Mouse (Mus musculus): ENCODE measurements around the gene Dst. TPM values are rescaled to one million over a fixed set of nuclear protein-coding genes. Genes with fewer than 3 reads are reported as not detected.

Gene Dst
- polyA plus RNA-seq, 1 experiment from 2014 or later, result 63.1 TPM

DNA sequence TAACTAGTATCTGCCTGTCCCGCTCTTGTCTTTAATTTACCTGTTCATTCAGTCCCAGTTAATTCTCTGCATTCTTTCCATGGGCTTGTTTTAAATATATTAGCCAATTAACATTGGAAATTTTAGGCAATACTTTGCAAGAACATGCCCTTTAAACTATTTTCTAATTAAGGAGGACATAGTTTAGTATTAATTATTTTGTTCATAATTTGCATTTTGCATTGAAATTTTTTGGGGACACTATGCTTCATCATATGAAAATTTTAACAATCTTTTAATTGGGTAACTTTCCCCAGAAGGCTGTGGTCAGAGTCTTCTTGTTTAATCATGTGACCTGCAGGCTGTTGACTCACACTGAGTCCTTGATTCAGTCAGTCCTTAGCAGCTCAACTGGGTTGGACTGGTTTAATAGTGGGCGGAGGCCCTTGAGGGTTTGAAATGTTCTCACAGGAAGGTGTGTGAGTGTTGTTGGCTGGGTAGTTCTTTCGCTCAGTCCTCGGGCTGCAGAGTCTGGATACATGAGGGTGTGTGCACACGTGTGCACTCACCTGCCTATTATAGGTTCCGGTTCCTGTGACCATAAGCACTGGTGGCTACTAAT lies 231.9 kb downstream of the Dst start:
- Histone ChIP-seq H3K4me2 (replicated peaks) (no peak overlapping the region), H3K9me3 (ENCODE audit: control insufficient read depth, low read length) (no peaks in the 10 kb centered on the region), H3K27me3 (ENCODE audit: control insufficient read depth, insufficient read depth, low read length) (no peaks in the 10 kb centered on the region), H3K36me3 (replicated peaks; ENCODE audit: control insufficient read depth, insufficient read depth) (peaks cover 3% of the 10 kb centered on the region), H3K27ac (no peak overlapping the region), H3K4me3 (replicated peaks; ENCODE audit: low read length) (no peak overlapping the region), H3K4me1 (replicated peaks; ENCODE audit: control insufficient read depth, insufficient read depth, low read length) (peaks cover 4% of the 10 kb centered on the region; the same call in 1 of the 2 replicates), H3K9ac (no peak overlapping the region)
- DNase-seq (ENCODE audit: low spot score) (no peak), ATAC-seq (ENCODE audit: low FRiP score) (no peak)
- WGBS, result 87% methylated on average over 6 of the region's 6 CpGs

DNA sequence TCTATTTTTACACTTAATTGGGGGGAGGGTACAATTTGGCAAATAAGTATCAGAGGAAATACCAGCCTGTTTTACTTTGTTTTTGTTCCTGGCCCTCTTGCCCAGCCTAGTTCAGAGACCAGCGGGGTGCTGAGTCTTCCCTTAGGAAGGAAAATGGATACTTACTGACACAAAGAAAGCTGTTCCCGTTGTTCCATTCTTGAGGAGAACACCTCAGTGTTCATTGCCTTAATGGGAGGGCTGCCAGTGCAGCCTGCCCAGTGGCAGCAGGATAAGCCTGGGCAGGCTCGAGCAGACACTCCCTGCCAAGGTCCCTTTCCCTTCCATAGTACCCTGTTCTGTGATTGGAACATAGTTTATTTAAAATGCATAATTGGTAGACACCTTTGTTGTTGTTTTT lies 232.7 kb downstream of the Dst start:
- WGBS, result 50% methylated on average over 3 of the region's 3 CpGs
- H3K4me3 ChIP-seq (replicated peaks; ENCODE audit: low read length), result no peak overlapping the region
- no peak for ATAC-seq (ENCODE audit: low FRiP score)
- peaks cover 2% of the 10 kb centered on the region for H3K36me3 ChIP-seq (replicated peaks; ENCODE audit: control insufficient read depth, insufficient read depth)
- H3K4me2 ChIP-seq (replicated peaks), result no peak overlapping the region
- DNase-seq (ENCODE audit: low spot score), result no peak
- H3K9ac ChIP-seq, result no peak overlapping the region
- peaks cover 4% of the 10 kb centered on the region; the same call in 1 of the 2 replicates for H3K4me1 ChIP-seq (replicated peaks; ENCODE audit: control insufficient read depth, insufficient read depth, low read length)
- no peak overlapping the region for H3K27ac ChIP-seq
- H3K9me3 ChIP-seq (ENCODE audit: control insufficient read depth, low read length), result no peaks in the 10 kb centered on the region
- H3K27me3 ChIP-seq (ENCODE audit: control insufficient read depth, insufficient read depth, low read length), result no peaks in the 10 kb centered on the region

DNA sequence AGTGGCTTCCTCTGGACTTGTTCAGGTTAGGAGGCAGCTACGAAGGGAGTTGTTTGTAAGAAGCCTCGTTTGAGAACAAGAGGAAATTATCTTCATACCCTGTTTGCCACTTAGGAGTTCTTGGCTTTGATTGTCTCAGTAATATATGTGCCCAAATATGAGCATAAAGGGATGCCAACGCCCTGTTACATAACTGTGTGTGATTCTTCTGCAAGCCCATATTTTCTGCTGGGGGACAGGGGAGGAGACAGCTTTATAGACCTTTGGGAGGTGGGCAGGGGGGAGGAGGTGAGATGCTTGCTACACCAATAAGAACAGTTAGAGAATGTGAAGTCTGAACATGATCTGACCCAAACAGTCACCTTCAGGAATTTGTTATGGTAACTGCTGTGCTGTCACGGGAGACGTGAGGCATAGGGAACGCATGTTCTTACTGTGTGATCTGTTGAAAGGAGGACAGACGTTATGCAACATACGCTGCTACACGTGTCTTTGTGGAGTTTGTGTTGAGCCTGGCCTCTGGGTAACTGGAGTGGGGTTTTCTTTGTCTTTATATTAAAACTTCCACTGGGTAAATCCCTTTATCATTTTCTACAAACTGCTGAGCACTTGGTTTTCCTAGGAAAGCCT lies 235.0 kb downstream of the Dst start:
- H3K36me3 ChIP-seq (replicated peaks; ENCODE audit: control insufficient read depth, insufficient read depth), result no peaks in the 10 kb centered on the region
- no peak overlapping the region for H3K4me3 ChIP-seq (replicated peaks; ENCODE audit: low read length)
- H3K27me3 ChIP-seq (ENCODE audit: control insufficient read depth, insufficient read depth, low read length), result no peaks in the 10 kb centered on the region
- H3K9ac ChIP-seq, result no peak overlapping the region
- no peak for DNase-seq (ENCODE audit: low spot score)
- H3K27ac ChIP-seq, result no peak overlapping the region
- WGBS, result 60% methylated on average over 9 of the region's 9 CpGs
- peaks cover 4% of the 10 kb centered on the region; the same call in 1 of the 2 replicates for H3K4me1 ChIP-seq (replicated peaks; ENCODE audit: control insufficient read depth, insufficient read depth, low read length)
- no peak for ATAC-seq (ENCODE audit: low FRiP score)
- no peak overlapping the region for H3K4me2 ChIP-seq (replicated peaks)
- no peaks in the 10 kb centered on the region for H3K9me3 ChIP-seq (ENCODE audit: control insufficient read depth, low read length)

DNA sequence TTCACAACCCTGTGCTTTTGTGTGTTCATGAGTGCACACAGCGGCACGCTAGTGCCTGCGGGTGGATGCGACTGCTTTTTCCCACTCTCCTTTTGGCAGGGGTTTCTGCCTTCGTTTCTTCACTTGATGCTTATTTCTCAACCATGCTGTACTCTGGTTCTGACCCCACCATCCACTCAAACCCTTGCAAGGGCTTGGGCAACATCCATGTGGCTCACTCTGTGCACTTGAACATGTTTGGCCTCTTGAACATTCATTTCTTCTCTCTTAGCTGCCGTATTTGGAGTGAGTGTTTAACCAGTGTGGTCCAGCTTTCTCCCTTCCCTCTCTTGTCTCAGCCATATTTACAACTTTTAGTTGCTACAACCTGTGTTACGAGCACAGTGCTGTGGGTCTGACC lies 236.8 kb downstream of the Dst start:
- Histone ChIP-seq H3K9me3 (ENCODE audit: control insufficient read depth, low read length) (no peaks in the 10 kb centered on the region), H3K27me3 (ENCODE audit: control insufficient read depth, insufficient read depth, low read length) (no peaks in the 10 kb centered on the region), H3K4me1 (replicated peaks; ENCODE audit: control insufficient read depth, insufficient read depth, low read length) (no peaks in the 10 kb centered on the region; the same call in 1 of the 2 replicates), H3K4me2 (replicated peaks) (no peak overlapping the region), H3K36me3 (replicated peaks; ENCODE audit: control insufficient read depth, insufficient read depth) (no peaks in the 10 kb centered on the region), H3K9ac (no peak overlapping the region), H3K4me3 (replicated peaks; ENCODE audit: low read length) (no peak overlapping the region), H3K27ac (no peak overlapping the region)
- ATAC-seq (ENCODE audit: low FRiP score) (no peak), DNase-seq (ENCODE audit: low spot score) (no peak)
- 90% methylated on average over 7 of the region's 7 CpGs for WGBS

DNA sequence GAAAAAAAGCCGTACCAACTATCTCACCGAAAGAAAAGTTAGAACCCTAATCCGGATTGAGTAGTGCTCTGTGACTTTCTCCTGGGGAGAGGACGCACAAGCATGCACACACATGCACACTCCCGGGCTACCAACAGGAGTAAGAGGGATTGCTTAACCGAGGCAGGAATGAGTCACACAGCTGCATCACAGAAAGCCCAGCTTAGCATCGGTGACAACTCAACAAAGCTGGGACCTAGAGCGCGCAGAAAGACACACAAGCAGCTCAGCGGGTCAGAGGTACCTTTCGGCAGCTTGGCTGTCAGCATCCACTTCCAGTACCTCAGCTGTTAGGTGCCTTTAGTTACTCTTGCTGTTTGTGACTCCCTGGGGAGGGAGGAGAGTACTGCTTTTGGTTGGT lies 240.0 kb downstream of the Dst start:
- no peak for DNase-seq (ENCODE audit: low spot score)
- H3K27ac ChIP-seq, result no peak overlapping the region

DNA sequence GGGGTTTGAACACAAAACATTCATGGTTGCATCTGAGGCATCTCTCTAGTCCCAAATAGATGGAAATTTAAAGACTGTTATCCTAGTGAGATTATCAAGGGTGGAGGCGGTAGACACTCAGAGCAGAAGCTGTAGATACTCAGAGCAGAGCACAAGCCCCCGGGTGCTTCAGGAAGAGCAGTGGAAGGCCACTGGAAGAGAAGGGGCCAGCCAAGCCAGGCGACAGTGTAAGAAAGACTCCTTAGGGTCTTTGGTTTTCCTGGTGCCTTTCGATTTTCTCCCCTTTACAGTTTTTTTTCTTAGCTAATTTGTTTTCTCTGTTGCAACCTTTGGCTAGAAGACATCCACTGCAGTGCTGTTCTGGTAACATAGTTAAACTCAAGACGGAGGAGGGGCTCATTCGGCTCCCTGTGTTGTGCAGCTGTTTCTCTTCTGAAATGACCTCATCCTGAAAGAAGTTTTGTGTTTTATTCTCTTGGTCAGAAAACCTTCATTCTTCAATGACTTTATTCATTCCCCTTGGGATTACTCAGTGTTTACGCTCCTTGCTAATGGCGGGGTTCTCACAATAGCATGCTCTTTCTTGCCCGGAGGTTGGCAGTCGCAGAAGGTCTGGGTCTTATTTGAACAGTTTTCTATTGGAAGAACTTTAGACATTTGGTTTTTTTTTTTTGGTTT lies 242.5 kb downstream of the Dst start:
- Histone ChIP-seq H3K4me3 (replicated peaks; ENCODE audit: low read length) (no peak overlapping the region), H3K4me1 (replicated peaks; ENCODE audit: control insufficient read depth, insufficient read depth, low read length) (no peaks in the 10 kb centered on the region), H3K9me3 (ENCODE audit: control insufficient read depth, low read length) (no peaks in the 10 kb centered on the region), H3K9ac (no peak overlapping the region), H3K27me3 (ENCODE audit: control insufficient read depth, insufficient read depth, low read length) (no peaks in the 10 kb centered on the region), H3K4me2 (replicated peaks) (no peak overlapping the region), H3K36me3 (replicated peaks; ENCODE audit: control insufficient read depth, insufficient read depth) (no peaks in the 10 kb centered on the region; the same call in 1 of the 2 replicates), H3K27ac (no peak overlapping the region)
- 35% methylated on average over 10 of the region's 10 CpGs for WGBS
- ATAC-seq (ENCODE audit: low FRiP score) (peak; percentile 51; the same call in 1 of the 2 replicates), DNase-seq (ENCODE audit: low spot score) (peak; percentile 36)

More for the DNA sequence above, 240.0 kb downstream of the Dst start:
- 96% methylated on average over 11 of the region's 11 CpGs for WGBS
- Histone ChIP-seq H3K9ac (no peak overlapping the region), H3K9me3 (ENCODE audit: control insufficient read depth, low read length) (no peaks in the 10 kb centered on the region), H3K36me3 (replicated peaks; ENCODE audit: control insufficient read depth, insufficient read depth) (no peaks in the 10 kb centered on the region; the same call in 1 of the 2 replicates), H3K27me3 (ENCODE audit: control insufficient read depth, insufficient read depth, low read length) (no peaks in the 10 kb centered on the region), H3K4me2 (replicated peaks) (no peak overlapping the region), H3K4me3 (replicated peaks; ENCODE audit: low read length) (no peak overlapping the region), H3K4me1 (replicated peaks; ENCODE audit: control insufficient read depth, insufficient read depth, low read length) (no peaks in the 10 kb centered on the region)
- no peak for ATAC-seq (ENCODE audit: low FRiP score)

DNA sequence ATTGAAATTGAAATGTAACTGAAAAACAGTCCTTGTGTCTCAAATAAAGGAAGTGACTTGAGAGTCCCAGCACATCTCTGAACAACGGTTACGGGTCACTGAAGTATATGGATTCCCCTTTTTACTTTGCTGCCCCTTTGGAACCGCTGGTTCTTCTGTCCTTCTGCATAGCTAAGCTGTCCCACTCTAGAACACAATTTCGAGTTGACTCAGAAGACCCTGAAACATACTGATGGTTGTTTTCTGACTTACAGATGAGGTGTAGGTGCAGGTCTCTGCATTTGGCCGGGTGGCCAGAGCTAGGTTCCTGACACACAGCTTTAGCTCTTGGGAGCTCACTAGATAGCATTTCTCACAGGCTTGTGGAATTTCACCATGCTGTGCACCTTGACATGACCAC lies 244.7 kb downstream of the Dst start:
- no peak for ATAC-seq (ENCODE audit: low FRiP score)
- Histone ChIP-seq H3K9ac (no peak overlapping the region), H3K4me3 (replicated peaks; ENCODE audit: low read length) (no peak overlapping the region), H3K27me3 (ENCODE audit: control insufficient read depth, insufficient read depth, low read length) (no peaks in the 10 kb centered on the region), H3K36me3 (replicated peaks; ENCODE audit: control insufficient read depth, insufficient read depth) (no peaks in the 10 kb centered on the region; the same call in 1 of the 2 replicates), H3K4me1 (replicated peaks; ENCODE audit: control insufficient read depth, insufficient read depth, low read length) (no peaks in the 10 kb centered on the region), H3K27ac (no peak overlapping the region), H3K9me3 (ENCODE audit: control insufficient read depth, low read length) (no peaks in the 10 kb centered on the region), H3K4me2 (replicated peaks) (no peak overlapping the region)
- WGBS, result 87% methylated on average over 5 of the region's 5 CpGs
- no peak for DNase-seq (ENCODE audit: low spot score)

DNA sequence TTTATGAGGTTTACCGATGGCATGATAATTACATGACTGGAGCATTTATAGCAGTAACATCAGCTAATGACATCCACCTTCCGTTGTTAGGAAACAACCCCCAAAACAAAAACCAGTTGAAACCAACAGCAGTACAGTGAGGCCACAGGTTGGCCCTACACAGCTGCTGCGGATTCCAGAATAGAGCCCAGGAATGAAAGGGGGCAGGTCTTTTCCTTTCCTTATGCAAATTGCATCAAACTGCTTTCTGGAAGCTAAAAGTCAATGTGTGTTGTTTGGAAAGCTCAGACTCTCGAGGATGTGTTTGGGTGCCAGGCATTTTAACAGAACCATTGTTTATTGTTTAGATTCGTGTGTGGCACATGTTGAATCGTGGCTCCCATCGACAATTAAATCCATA lies 248.0 kb downstream of the Dst start:
- H3K4me1 ChIP-seq (replicated peaks; ENCODE audit: control insufficient read depth, insufficient read depth, low read length), result no peaks in the 10 kb centered on the region
- no peak for DNase-seq (ENCODE audit: low spot score)
- no peak overlapping the region for H3K4me3 ChIP-seq (replicated peaks; ENCODE audit: low read length)
- H3K9ac ChIP-seq, result no peak overlapping the region
- H3K27ac ChIP-seq, result no peak overlapping the region
- WGBS, result 74% methylated on average over 7 of the region's 7 CpGs
- ATAC-seq (ENCODE audit: low FRiP score), result no peak
- H3K27me3 ChIP-seq (ENCODE audit: control insufficient read depth, insufficient read depth, low read length), result no peaks in the 10 kb centered on the region
- H3K36me3 ChIP-seq (replicated peaks; ENCODE audit: control insufficient read depth, insufficient read depth), result no peaks in the 10 kb centered on the region; the same call in 1 of the 2 replicates
- H3K4me2 ChIP-seq (replicated peaks), result no peak overlapping the region
- H3K9me3 ChIP-seq (ENCODE audit: control insufficient read depth, low read length), result no peaks in the 10 kb centered on the region

DNA sequence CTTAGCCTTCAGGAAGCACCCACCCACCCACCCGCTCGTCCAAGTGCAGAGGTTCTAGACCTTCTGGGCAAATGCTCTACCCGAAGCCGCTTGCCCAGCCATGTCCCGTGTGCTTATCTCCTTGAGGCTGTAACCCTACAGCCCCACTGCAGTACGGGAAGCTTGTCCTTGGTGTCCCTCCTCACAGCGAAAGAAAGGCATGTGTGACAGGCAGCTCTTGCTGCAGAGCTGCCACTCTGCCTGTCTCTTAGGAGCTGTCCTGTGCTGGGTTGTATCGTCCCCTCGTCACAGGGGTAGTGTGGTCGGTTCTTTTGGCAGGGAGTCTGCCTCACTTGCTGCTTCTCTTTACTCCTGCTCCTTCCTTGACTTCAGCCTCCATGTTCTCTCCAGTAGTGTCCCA lies 249.7 kb downstream of the Dst start:
- Histone ChIP-seq H3K4me3 (replicated peaks; ENCODE audit: low read length) (no peak overlapping the region), H3K27me3 (ENCODE audit: control insufficient read depth, insufficient read depth, low read length) (no peaks in the 10 kb centered on the region), H3K9ac (no peak overlapping the region), H3K9me3 (ENCODE audit: control insufficient read depth, low read length) (no peaks in the 10 kb centered on the region), H3K27ac (no peak overlapping the region), H3K36me3 (replicated peaks; ENCODE audit: control insufficient read depth, insufficient read depth) (peaks cover 5% of the 10 kb centered on the region), H3K4me2 (replicated peaks) (no peak overlapping the region), H3K4me1 (replicated peaks; ENCODE audit: control insufficient read depth, insufficient read depth, low read length) (no peaks in the 10 kb centered on the region)
- DNase-seq (ENCODE audit: low spot score) (no peak), ATAC-seq (ENCODE audit: low FRiP score) (no peak)
- WGBS, result 93% methylated on average over 10 of the region's 10 CpGs
